Mouse (Mus musculus) heart, embryonic 16.5 days (tissue): ENCODE results near the gene Grk1. TPM values are rescaled to one million over a fixed set of nuclear protein-coding genes. Genes with fewer than 3 reads are reported as not detected.

Experiments used
- ATAC-seq: fragments of 200-750 bp; cut with Nextera tagmentation; replicated peaks from 2 replicates; pipeline ENCODE4 v1.8.0; 2017; ENCODE audit warnings: moderate number of reproducible peaks; ENCODE audit not compliant: insufficient read depth, low FRiP score; ENCODE audit errors: extremely low read depth
- H3K27ac ChIP-seq: fragments of 300-500 bp; sonication (generic); 2 replicates; pipeline ENCODE4 v1.5.1; 2014; ENCODE audit warnings: mild to moderate bottlenecking, low read length, control low read depth, moderate library complexity
- H3K27me3 ChIP-seq: fragments of 300-500 bp; sonication (generic); 2 replicates; pipeline ENCODE4 v1.6.1; 2014; ENCODE audit warnings: low read length, mixed read lengths; ENCODE audit not compliant: control insufficient read depth, insufficient read depth
- H3K36me3 ChIP-seq: fragments of 300-500 bp; sonication (generic); 2 replicates; pipeline ENCODE4 v1.6.1; 2014; ENCODE audit not compliant: control insufficient read depth, insufficient read depth
- H3K4me1 ChIP-seq: fragments of 300-500 bp; sonication (generic); 2 replicates; pipeline ENCODE4 v1.6.1; 2014; ENCODE audit warnings: low read length, mixed read lengths; ENCODE audit not compliant: control insufficient read depth, insufficient read depth
- H3K4me2 ChIP-seq: fragments of 300-500 bp; sonication (generic); 2 replicates; pipeline ENCODE4 v1.6.1; 2014; ENCODE audit warnings: low read depth, mild to moderate bottlenecking, control low read depth, low read length
- H3K4me3 ChIP-seq: fragments of 300-500 bp; sonication (generic); 2 replicates; pipeline ENCODE4 v1.5.1; 2014; ENCODE audit warnings: mild to moderate bottlenecking, control low read depth, low read length
- H3K9ac ChIP-seq: fragments of 300-500 bp; sonication (generic); 2 replicates; pipeline ENCODE4 v1.6.1; 2014; ENCODE audit warnings: low read length, control low read depth
- H3K9me3 ChIP-seq: fragments of 300-500 bp; sonication (generic); replicated peaks from 2 replicates; pipeline ENCODE4 v1.6.1; 2016; ENCODE audit warnings: low read length; ENCODE audit not compliant: control insufficient read depth
- WGBS: fragments of 180-500 bp; shearing (Covaris S2); extraction: QIAGEN DNeasy Blood & Tissue Kit; methylation state at CpG from one replicate; pipeline ENCODE4 v1.1.7; 2014; 5-methylcytosine and 5-hydroxymethylcytosine counted together
- polyA plus RNA-seq: library from polyadenylated mRNA; unstranded; fragments of >200 nt; fragmentation: Nextera tagmentation; extraction: Ambion mirVana; gene quantifications from 2 replicates; pipeline ENCODE4 v1.2.1, GENCODE M21; 2015

Gene Grk1
- 0.03 TPM in 1 of 2 replicates, not detected in the other for polyA plus RNA-seq

- Histone ChIP-seq H3K4me2 (no peak within 1 kb of the TSS), H3K4me3 (no peak within 1 kb of the TSS), H3K27ac (no peak within 1 kb of the TSS), H3K36me3 (no peaks in the 10 kb centered on the region), H3K27me3 (no peaks in the 10 kb centered on the region), H3K4me1 (no peaks in the 10 kb centered on the region), H3K9me3 (no peaks in the 10 kb centered on the region), H3K9ac (no peak within 1 kb of the TSS)
- WGBS, result 72% methylated on average over 5 of the region's 5 CpGs
- no peak for ATAC-seq
These were observed at the start of gene Grk1 for GRCm38 (mm10) chr8:13404666-13405131. Gene Grk1, plus strand, starts transcription at chr8:13405081.

- WGBS, result 83% methylated on average over 6 of the region's 6 CpGs
- H3K4me2 ChIP-seq, result no peak overlapping the region
- ATAC-seq, result no peak
- H3K27ac ChIP-seq, result no peak overlapping the region
- H3K9ac ChIP-seq, result no peak overlapping the region
- no peaks in the 10 kb centered on the region for H3K9me3 ChIP-seq
- H3K27me3 ChIP-seq, result no peaks in the 10 kb centered on the region
- 0 out of 2 replicates have a peak, but pooled peaks cover 3% of the 10 kb centered on the region for H3K4me1 ChIP-seq
- peaks cover 47% of the 10 kb centered on the region for H3K36me3 ChIP-seq
- H3K4me3 ChIP-seq, result no peak overlapping the region
These were observed 48.7 kb upstream of the Grk1 start for GRCm38 (mm10) chr8:13356221-13356620.

DNA sequence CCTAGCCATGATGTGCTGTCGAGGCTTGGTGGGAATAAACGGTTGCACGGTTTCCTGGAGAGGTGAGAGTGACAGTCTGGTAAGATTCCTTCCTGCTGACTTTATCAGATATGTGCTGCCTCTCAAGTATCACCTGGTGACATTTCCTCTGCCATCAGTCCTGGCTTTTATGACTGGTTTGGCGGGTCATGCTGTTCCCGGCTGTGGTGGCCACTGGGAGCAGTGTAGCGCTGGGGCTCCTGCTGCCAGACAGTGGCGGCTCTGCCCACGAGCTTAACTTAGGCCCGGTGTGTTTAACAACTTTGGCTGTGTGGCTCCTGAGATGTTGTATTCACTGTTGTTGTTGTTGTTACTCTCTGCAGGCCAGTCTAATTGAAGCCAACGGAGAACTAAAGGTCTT, 48.2 kb upstream of the Grk1 start:
- H3K27me3 ChIP-seq, result no peaks in the 10 kb centered on the region
- WGBS, result 63% methylated on average over 10 of the region's 10 CpGs
- no peak for ATAC-seq
- H3K4me3 ChIP-seq, result no peak overlapping the region
- no peak overlapping the region for H3K9ac ChIP-seq
- 0 out of 2 replicates have a peak, but pooled peaks cover 3% of the 10 kb centered on the region for H3K4me1 ChIP-seq
- peaks cover 47% of the 10 kb centered on the region for H3K36me3 ChIP-seq
- no peak overlapping the region for H3K27ac ChIP-seq
- no peak overlapping the region for H3K4me2 ChIP-seq
- no peaks in the 10 kb centered on the region; the same call in 1 of the 2 replicates for H3K9me3 ChIP-seq

DNA sequence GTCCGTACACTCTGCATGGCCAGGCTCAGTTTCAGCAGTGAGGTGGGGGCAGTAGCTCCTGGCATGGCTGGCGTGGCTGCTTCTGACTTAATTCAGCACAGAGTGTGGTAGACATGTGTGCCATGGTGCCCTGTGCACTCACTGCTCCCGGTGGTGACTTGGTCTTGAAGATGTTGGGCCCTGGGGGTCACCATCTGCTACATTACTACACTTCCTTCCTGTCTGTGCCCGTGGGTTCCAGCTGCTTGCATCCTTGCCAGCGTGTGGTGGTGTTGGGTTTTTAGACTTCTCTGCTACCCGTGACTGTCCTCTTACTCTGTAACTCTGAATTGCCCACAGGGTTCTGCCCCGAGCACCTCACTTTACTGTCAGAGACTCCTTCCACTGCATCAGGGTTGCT, 44.7 kb upstream of the Grk1 start:
- Histone ChIP-seq H3K9ac (no peak overlapping the region), H3K36me3 (peaks cover 68% of the 10 kb centered on the region), H3K27ac (no peak overlapping the region), H3K27me3 (no peaks in the 10 kb centered on the region), H3K4me1 (no peaks in the 10 kb centered on the region), H3K9me3 (no peaks in the 10 kb centered on the region; the same call in 1 of the 2 replicates), H3K4me2 (no peak overlapping the region), H3K4me3 (no peak overlapping the region)
- 86% methylated on average over 7 of the region's 7 CpGs for WGBS
- ATAC-seq, result no peak

- Histone ChIP-seq H3K27ac (no peak overlapping the region), H3K36me3 (peaks cover 74% of the 10 kb centered on the region), H3K27me3 (no peaks in the 10 kb centered on the region), H3K9ac (no peak overlapping the region), H3K4me2 (no peak overlapping the region), H3K9me3 (no peaks in the 10 kb centered on the region; the same call in 1 of the 2 replicates), H3K4me3 (no peak overlapping the region), H3K4me1 (no peaks in the 10 kb centered on the region)
- 98% methylated on average over 6 of the region's 6 CpGs for WGBS
- ATAC-seq, result no peak
These were observed 43.0 kb upstream of the Grk1 start for GRCm38 (mm10) chr8:13361865-13362264.

GRCm38 (mm10) chr8:13373151-13373662, 31.7 kb upstream of the Grk1 start:
- Histone ChIP-seq H3K36me3 (peaks cover 62% of the 10 kb centered on the region), H3K27me3 (no peaks in the 10 kb centered on the region), H3K9ac (no peak overlapping the region), H3K4me3 (no peak overlapping the region), H3K4me2 (no peak overlapping the region), H3K4me1 (no peaks in the 10 kb centered on the region), H3K9me3 (no peaks in the 10 kb centered on the region), H3K27ac (no peak overlapping the region)
- ATAC-seq, result no peak
- 77% methylated on average over 8 of the region's 8 CpGs for WGBS

DNA sequence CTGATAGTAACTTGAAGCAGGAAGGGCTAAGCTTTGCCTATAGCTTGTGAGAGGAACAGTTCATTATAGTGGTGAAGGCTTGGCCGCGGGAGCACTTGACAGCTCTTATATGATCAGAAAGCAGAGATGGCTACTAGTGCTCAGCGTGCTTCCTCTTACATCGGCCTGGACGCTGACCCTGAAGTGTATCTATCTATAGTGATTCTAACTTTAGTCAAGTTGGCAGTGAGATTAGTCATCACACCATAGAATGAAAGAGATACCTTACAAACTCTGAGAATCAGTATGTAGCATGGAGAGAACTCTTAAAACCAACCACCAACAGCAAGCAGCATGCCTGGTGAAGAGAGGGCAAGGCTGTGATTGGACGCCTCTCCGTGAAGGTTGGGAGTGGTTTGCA, 23.3 kb upstream of the Grk1 start:
- H3K4me2 ChIP-seq, result no peak overlapping the region
- no peak overlapping the region for H3K9ac ChIP-seq
- H3K9me3 ChIP-seq, result no peaks in the 10 kb centered on the region
- 64% methylated on average over 7 of the region's 7 CpGs for WGBS
- no peak overlapping the region for H3K4me3 ChIP-seq
- no peak overlapping the region for H3K27ac ChIP-seq
- ATAC-seq, result no peak
- H3K36me3 ChIP-seq, result peaks cover 9% of the 10 kb centered on the region
- H3K27me3 ChIP-seq, result no peaks in the 10 kb centered on the region
- no peaks in the 10 kb centered on the region for H3K4me1 ChIP-seq

- peaks cover 9% of the 10 kb centered on the region for H3K36me3 ChIP-seq
- no peaks in the 10 kb centered on the region for H3K4me1 ChIP-seq
- 82% methylated on average over 3 of the region's 3 CpGs for WGBS
- no peak overlapping the region for H3K9ac ChIP-seq
- H3K4me3 ChIP-seq, result no peak overlapping the region
- H3K27ac ChIP-seq, result no peak overlapping the region
- no peaks in the 10 kb centered on the region for H3K9me3 ChIP-seq
- no peak overlapping the region for H3K4me2 ChIP-seq
- no peak for ATAC-seq
- no peaks in the 10 kb centered on the region for H3K27me3 ChIP-seq
These were observed 22.3 kb upstream of the Grk1 start for GRCm38 (mm10) chr8:13382536-13382935.

GRCm38 (mm10) chr8:13382999-13383398, 21.9 kb upstream of the Grk1 start:
- no peak for ATAC-seq
- WGBS, result 91% methylated on average over 4 of the region's 4 CpGs
- Histone ChIP-seq H3K27ac (no peak overlapping the region), H3K27me3 (no peaks in the 10 kb centered on the region), H3K4me3 (no peak overlapping the region), H3K4me1 (no peaks in the 10 kb centered on the region), H3K4me2 (no peak overlapping the region), H3K9me3 (no peaks in the 10 kb centered on the region), H3K9ac (no peak overlapping the region), H3K36me3 (peaks cover 9% of the 10 kb centered on the region)
